Mouse (Mus musculus) limb, embryonic 11.5 days (tissue): ENCODE measurements at regions not wholly inside any gene's neighbourhood (a gene's known extent, or its start where the extent isn't known, plus 50 kb on each side); places are given as distances from the start of the nearest gene placed in this dataset.

Experiments used
- ATAC-seq: fragments of 200-750 bp; cut with Nextera tagmentation; 2 replicates; pipeline ENCODE4 v1.8.0; 2017; ENCODE audit warnings: low read depth; ENCODE audit not compliant: insufficient number of reproducible peaks, low FRiP score, low TSS enrichment
- DNase-seq: peaks from one replicate; pipeline ENCODE4 v3.0.0-alpha.2; 2015; ENCODE audit warnings: low spot score
- H3K27ac ChIP-seq: fragments of 300-500 bp; sonication (generic); replicated peaks from 2 replicates; pipeline ENCODE4 v1.5.1; 2014; ENCODE audit warnings: low read depth, mild to moderate bottlenecking, low read length
- H3K27me3 ChIP-seq: fragments of 300-500 bp; sonication (generic); 2 replicates; pipeline ENCODE4 v1.6.1; 2014; ENCODE audit warnings: mild to moderate bottlenecking, low read length, mixed read lengths; ENCODE audit not compliant: control insufficient read depth, insufficient read depth
- H3K36me3 ChIP-seq: fragments of 300-500 bp; sonication (generic); 2 replicates; pipeline ENCODE4 v1.6.1; 2014; ENCODE audit warnings: mild to moderate bottlenecking, low read length, moderate library complexity, mixed read lengths; ENCODE audit not compliant: control insufficient read depth, insufficient read depth
- H3K4me1 ChIP-seq: fragments of 300-500 bp; sonication (generic); 2 replicates; pipeline ENCODE4 v1.6.1; 2014; ENCODE audit warnings: low read length, mixed read lengths; ENCODE audit not compliant: control insufficient read depth, insufficient read depth
- H3K4me2 ChIP-seq: fragments of 300-500 bp; sonication (generic); 2 replicates; pipeline ENCODE4 v1.6.1; 2014; ENCODE audit warnings: low read depth, mild to moderate bottlenecking, moderate library complexity; ENCODE audit not compliant: severe bottlenecking
- H3K4me3 ChIP-seq: fragments of 300-500 bp; sonication (generic); 2 replicates; pipeline ENCODE4 v1.5.1; 2014; ENCODE audit warnings: low read depth, low read length
- H3K9ac ChIP-seq: fragments of 300-500 bp; sonication (generic); 2 replicates; pipeline ENCODE4 v1.6.1; 2014; ENCODE audit warnings: mild to moderate bottlenecking, low read length
- H3K9me3 ChIP-seq: fragments of 300-500 bp; sonication (generic); 2 replicates; pipeline ENCODE4 v1.6.1; 2016; ENCODE audit warnings: low read length; ENCODE audit not compliant: control insufficient read depth
- WGBS: fragments of 180-500 bp; shearing (Covaris S2); extraction: QIAGEN DNeasy Blood & Tissue Kit; methylation state at CpG from one replicate; pipeline ENCODE4 v1.1.7; 2014; 5-methylcytosine and 5-hydroxymethylcytosine counted together

GRCm38 (mm10) chr7:77325140-77325539 lies 1095.5 kb downstream of the Agbl1 start:
- WGBS, result 73% methylated on average over 2 of the region's 2 CpGs
- no peak for ATAC-seq
- H3K4me2 ChIP-seq, result no peak overlapping the region
- H3K9me3 ChIP-seq, result no peaks in the 10 kb centered on the region
- no peaks in the 10 kb centered on the region for H3K36me3 ChIP-seq
- DNase-seq, result no peak
- H3K27ac ChIP-seq, result no peak overlapping the region
- H3K27me3 ChIP-seq, result no peaks in the 10 kb centered on the region
- H3K9ac ChIP-seq, result no peak overlapping the region
- no peaks in the 10 kb centered on the region for H3K4me1 ChIP-seq
- H3K4me3 ChIP-seq, result no peak overlapping the region

DNA sequence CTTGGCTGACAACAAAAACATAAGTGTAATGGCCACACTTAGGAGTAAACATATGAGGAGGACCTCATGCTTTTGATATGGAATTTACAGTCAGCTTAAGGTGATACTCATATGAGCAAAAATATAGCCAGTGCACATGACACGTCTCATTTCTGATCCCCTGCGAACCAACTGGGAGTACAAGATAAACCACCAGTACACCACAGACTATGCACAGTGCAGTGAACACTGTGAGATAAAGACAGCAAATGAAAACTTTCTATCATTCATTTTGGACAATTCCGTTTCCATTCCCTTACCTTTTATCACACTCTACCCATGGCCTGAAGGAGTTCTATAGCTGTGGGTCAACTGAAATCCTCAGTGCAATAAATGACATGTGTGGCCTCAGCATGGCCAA lies 1097.1 kb downstream of the Agbl1 start:
- Histone ChIP-seq H3K4me3 (no peak overlapping the region), H3K4me2 (no peak overlapping the region), H3K4me1 (no peaks in the 10 kb centered on the region), H3K27ac (no peak overlapping the region), H3K27me3 (no peaks in the 10 kb centered on the region), H3K9me3 (no peaks in the 10 kb centered on the region), H3K36me3 (no peaks in the 10 kb centered on the region), H3K9ac (no peak overlapping the region)
- ATAC-seq, result no peak
- 91% methylated on average over 3 of the region's 3 CpGs for WGBS
- no peak for DNase-seq

DNA sequence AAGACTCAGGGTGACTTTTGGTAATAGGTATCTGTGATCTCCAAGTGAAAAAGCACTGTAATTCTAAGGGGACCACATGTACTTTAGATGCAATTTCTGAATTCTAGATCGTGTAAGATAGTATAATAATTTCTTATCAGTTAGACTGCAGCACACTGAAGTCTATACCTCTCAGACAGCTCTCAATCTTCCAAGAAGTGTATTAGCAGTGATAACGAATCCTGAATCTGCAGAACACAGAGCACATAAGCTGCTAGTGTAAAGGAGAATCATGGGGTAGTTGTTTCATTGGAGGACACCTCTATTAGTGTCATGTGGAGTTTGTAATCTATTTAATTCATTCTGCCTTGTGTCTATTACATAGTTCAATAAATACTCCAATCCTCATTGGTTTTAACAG lies 1097.8 kb downstream of the Agbl1 start:
- Histone ChIP-seq H3K27me3 (no peaks in the 10 kb centered on the region), H3K27ac (no peak overlapping the region), H3K36me3 (no peaks in the 10 kb centered on the region), H3K4me1 (no peaks in the 10 kb centered on the region), H3K4me2 (no peak overlapping the region), H3K9ac (no peak overlapping the region), H3K4me3 (no peak overlapping the region), H3K9me3 (no peaks in the 10 kb centered on the region)
- 71% methylated on average over 2 of the region's 2 CpGs for WGBS
- no peak for DNase-seq
- ATAC-seq, result no peak

DNA sequence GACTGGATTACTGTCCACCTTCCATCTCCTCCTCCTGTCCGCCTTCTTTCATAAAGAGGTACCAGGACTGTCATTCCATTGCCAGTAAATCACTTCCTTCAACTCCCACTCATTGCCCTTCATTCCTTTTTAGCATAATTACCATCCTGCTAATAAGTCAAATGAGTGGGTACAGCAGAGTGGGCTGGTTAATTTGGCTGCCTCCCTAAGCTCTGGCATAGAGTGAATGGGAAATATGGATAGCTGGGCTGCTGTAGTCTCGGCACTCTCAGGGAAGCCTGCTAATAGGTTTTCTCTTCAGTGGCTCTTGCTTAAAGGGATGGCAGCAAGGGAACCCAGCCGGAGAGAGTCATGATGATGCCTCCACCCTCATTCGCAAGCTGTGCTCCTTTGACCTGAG lies 1108.9 kb downstream of the Agbl1 start:
- ATAC-seq (no peak), DNase-seq (no peak)
- H3K9me3 ChIP-seq, result no peaks in the 10 kb centered on the region
- no peaks in the 10 kb centered on the region for H3K36me3 ChIP-seq
- no peaks in the 10 kb centered on the region for H3K27me3 ChIP-seq
- no peaks in the 10 kb centered on the region for H3K4me1 ChIP-seq
- H3K27ac ChIP-seq, result no peak overlapping the region
- 90% methylated on average over 4 of the region's 4 CpGs for WGBS
- no peak overlapping the region for H3K4me3 ChIP-seq
- no peak overlapping the region for H3K4me2 ChIP-seq
- no peak overlapping the region for H3K9ac ChIP-seq
